Mouse (Mus musculus): ENCODE data around the gene Emc6.

Gene Emc6

GRCm38 (mm10) chr11:73134222-73134621 is 42.6 kb downstream of the Emc6 start:
- in situ Hi-C loops (cut with MboI, MseI), result loop anchor here (5.0 to 10.0 kb wide), 2 partner anchors 38 to 59 kb away; no protein-coding TSS in a partner anchor

GRCm38 (mm10) chr11:73132999-73133398 is 43.8 kb downstream of the Emc6 start:
- in situ Hi-C loops (cut with MboI, MseI), result loop anchor here (5.0 to 10.0 kb wide), 2 partner anchors 39 to 58 kb away; no protein-coding TSS in a partner anchor

GRCm38 (mm10) chr11:73131020-73131419 is 45.8 kb downstream of the Emc6 start:
- in situ Hi-C loops (cut with MboI, MseI), result loop anchor here (5.0 to 10.0 kb wide), 2 partner anchors 41 to 56 kb away; no protein-coding TSS in a partner anchor

GRCm38 (mm10) chr11:73126495-73126894 is 50.3 kb downstream of the Emc6 start:
- in situ Hi-C loops (cut with MboI, MseI), result no loop called here
